Mouse (Mus musculus) CH12.LX (cell line): ENCODE results near the gene Nudt22.

Source experiments
- BHLHE40 ChIP-seq: IDR thresholded peaks from 2 replicates; pipeline ENCODE4 v1.6.1; 2011; ENCODE audit warnings: mild to moderate bottlenecking, low read depth, low read length, improper control_type of control experiment
- CTCF ChIP-seq, 2 experiments: IDR thresholded peaks in 1 of 2; conservative IDR thresholded peaks in 1 of 2; 2 replicates each; pipeline ENCODE4 v1.5.1; 2011 to 2012; ENCODE audit warnings: low read depth in 2 of 2, low read length in 2 of 2, improper control_type of control experiment in 1 of 2, inconsistent platforms in 1 of 2, mild to moderate bottlenecking in 1 of 2, moderate library complexity in 1 of 2
- EP300 ChIP-seq: IDR thresholded peaks from 2 replicates; pipeline ENCODE4 v1.6.1; 2011; ENCODE audit warnings: low read length, improper control_type of control experiment
- HCFC1 ChIP-seq: IDR thresholded peaks from 2 replicates; pipeline ENCODE4 v1.6.1; 2012; ENCODE audit warnings: low read depth, mild to moderate bottlenecking, inconsistent platforms, low read length, improper control_type of control experiment
- MAFK ChIP-seq: IDR thresholded peaks from 2 replicates; pipeline ENCODE4 v1.6.1; 2011; ENCODE audit warnings: low read length, improper control_type of control experiment; ENCODE audit not compliant: insufficient replicate concordance
- MXI1 ChIP-seq: IDR thresholded peaks from 2 replicates; pipeline ENCODE4 v1.6.1; 2011; ENCODE audit warnings: mild to moderate bottlenecking, low read depth, low read length, improper control_type of control experiment
- POLR2A ChIP-seq: IDR thresholded peaks from 2 replicates; pipeline ENCODE4 v1.6.1; 2011; ENCODE audit warnings: low read depth, mild to moderate bottlenecking, improper control_type of control experiment, low read length
- RAD21 ChIP-seq: IDR thresholded peaks from 2 replicates; pipeline ENCODE4 v1.6.1; 2011; ENCODE audit warnings: low read depth, mild to moderate bottlenecking, low read length, improper control_type of control experiment, moderate library complexity
- USF2 ChIP-seq: conservative IDR thresholded peaks from 2 replicates; pipeline ENCODE4 v1.6.1; 2011; ENCODE audit warnings: low read depth, low read length, improper control_type of control experiment
- ZNF384 ChIP-seq: IDR thresholded peaks from 2 replicates; pipeline ENCODE4 v1.6.1; 2012; ENCODE audit warnings: low read depth, low read length, improper control_type of control experiment, inconsistent platforms

DNA sequence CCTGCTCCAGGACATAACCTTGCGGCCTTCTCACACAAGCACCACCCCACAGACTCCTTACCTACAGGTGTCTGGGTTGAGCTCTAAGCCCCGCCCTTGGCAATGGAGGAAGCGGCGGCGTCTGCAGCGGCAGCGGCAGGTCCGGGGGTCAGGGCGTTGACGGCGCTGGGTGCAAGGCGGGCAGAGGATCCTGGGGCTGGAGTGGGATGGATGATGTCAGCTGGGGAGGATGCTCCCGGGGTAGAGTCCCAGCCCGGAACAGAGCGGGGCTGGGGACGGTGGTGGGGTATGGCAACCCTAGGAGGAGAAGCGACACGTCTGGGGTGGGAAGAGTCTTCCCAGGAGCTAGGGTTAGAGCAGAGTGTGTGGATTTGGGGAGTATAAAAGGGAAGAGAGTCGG lies 10.6 kb downstream of the Nudt22 start:
- TF ChIP-seq BHLHE40 (no peak), MXI1 (no peak), EP300 (no peak), CTCF (conservative IDR thresholded peaks at IDR 0.05 in 1 of 2, IDR thresholded peaks at IDR 0.05 in 1 of 2; ENCODE audit: low read depth in 2 of 2, low read length in 2 of 2) (no peak), POLR2A (no peak), USF2 (no peak), HCFC1 (no peak), ZNF384 (no peak), RAD21 (no peak), MAFK (no peak)
